Mouse (Mus musculus): ENCODE results near the gene a.

a gene

DNA sequence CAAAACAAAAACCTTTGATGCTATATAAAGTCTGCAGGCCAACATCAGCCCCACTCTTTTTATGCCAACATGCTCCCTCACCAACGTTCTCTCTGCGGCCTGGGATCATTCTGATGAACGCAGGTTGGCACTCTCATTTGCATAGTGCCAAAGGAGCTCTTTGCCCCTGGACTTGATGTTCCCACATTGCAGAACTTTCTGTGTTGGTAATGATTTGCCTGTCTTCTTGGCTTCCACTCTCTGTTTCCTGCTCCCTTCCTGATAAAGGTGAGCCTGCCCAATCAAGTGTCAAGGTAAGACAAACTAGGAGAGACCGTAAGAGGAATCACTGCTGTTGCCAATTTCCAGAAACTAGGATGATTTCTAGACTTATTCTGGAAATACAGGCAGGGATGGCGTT, 293.3 kb downstream of the a start:
- no peak for DNase-seq (ENCODE audit: extremely low spot score, low read depth, low spot score)

DNA sequence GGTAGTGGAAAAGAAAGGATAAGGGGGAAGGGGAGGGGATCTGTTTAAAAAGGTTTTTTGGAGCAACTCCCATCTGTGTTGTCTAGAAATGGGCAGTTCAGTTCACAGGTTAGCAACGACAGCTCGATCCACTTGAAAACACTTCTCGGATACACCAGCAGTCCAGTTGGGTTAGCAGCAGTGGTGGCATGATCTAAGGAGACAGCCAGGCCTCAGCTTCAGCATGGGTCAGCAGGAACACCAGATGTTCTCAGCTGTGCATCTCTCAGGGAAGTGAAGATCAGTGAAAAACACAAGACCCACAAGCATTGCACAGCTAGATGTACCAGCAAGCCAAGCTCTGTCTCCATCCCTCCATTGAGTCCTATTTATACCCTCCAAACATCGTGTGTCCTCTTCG, 295.1 kb downstream of the a start:
- DNase-seq (ENCODE audit: extremely low spot score, low read depth, low spot score), result no peak

DNA sequence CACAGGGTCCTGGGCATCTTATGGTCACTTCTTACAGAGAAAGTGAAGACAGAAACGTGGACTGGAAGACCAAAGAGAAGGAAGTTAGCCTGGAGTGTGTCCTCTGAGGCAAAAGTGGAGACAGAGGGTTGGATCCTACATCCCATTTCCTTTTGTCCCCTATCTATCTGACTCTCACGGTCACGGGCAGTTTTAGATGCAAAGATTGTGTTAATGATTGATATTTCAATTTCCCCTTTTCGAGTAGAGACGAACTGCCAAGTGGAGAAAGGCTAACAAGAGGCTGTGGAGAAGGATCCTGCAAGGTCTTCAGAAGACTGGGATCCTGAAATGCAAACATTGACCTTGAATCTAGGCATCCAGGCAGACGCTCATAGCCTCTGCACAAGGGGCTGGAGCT, 297.1 kb downstream of the a start:
- DNase-seq (ENCODE audit: extremely low spot score, low read depth, low spot score), result no peak

DNA sequence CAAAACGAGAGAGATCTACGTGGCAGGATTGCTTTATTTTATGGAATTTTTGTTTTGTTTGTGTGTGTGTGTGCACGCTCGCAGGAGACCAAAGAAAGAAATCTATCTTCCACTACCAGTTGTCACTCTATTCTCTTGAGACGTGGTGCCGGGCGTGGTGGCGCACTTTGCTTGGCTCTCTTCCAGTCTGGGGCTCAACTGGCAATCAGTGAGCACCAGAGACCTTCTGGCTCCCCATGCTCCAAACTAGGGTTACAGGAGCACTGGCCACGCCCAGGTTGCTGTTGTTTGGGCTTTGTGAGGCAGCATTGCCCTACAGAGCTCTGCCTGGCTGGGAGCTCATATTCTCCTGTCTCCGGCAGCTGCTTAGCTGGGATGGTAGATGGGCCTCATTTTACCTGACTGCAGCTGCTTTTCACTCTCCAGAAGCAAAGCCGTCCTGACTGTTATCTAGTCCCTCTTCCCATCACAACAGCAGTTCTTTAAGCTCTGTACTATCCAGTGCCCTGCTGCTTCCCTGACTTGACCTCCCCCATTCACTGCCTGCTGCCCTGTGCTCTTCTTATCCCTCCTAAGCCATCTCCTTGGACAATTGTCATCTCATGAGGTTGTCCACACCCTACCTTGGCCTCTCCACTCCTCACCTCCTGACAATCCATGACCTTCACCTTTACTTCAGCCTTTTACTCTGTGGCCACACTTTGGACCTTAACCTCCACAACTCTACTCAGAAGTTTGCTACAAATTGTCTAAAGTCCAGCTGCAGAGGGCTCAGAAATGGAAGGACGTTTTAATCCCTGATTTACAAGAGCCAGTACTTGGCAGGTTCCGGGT, 299.9 kb downstream of the a start:
- no peak for DNase-seq (ENCODE audit: extremely low spot score, low read depth, low spot score)

DNA sequence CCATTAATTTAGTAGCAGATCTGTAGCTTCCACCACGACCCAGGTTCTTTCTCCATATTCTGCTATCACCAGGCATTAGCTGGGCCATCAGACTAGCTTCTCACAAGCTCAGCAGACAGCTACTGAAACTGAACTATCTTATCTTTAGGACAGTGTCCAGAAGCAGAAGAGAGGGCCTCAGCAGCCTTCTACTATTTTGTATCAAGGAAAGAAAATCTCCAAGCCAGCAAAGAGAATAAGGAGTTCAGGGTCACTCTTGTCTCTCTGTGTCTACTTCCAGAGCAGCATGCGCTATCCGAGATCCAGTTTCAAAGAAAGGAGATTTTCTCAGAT, 300.5 kb downstream of the a start:
- no peak for DNase-seq (ENCODE audit: extremely low spot score, low read depth, low spot score)

DNA sequence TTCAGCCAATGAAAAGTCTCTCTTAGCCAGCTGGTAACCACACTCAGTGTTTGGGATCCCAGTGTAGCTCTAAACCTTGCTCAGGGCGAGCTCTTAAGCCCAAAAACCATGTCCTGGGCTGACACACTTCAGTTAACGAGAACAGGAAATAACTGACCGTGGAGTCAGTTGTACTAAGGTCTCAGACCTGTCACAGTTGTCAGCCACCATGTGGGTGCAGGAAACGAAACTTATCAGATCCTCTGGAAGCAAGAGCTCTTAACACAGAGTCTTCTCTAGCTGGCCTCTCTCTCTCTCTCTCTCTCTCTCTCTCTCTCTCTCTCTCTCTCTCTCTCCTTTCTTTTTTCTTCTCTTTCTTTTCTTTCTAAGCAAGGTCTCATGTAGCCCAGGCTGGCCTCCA, 302.2 kb downstream of the a start:
- DNase-seq (ENCODE audit: extremely low spot score, low read depth, low spot score), result no peak

DNA sequence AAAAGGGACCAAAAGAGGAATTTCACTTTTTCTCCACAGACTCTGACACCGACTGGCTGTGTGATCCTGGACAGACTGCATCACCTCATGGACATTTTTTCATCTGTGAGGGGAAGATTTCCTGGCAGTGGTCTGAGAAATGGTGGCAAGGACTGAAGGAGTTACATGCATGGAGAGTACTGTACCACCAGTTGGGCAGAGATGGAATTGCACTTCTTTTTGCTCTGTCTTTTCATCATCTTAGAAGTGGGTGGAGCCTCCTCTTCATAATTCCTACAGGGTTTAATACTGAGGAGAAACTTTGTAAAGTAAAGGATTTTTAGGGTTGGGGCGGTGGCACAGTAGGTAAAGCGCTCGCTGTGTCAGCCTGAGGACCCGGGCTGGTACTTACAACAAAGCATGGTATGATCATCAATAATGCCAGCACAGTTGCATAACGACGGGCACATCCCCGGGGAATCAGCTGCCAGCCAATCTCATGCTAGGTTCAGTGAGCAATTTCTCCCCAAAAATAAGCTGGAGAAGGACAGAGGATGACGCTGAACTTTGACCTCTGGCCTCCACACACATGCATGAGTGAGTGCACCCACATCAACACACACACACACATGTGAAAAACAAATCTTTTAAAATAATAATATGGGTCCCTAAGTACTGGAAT, 307.6 kb downstream of the a start:
- no peak for DNase-seq (ENCODE audit: extremely low spot score, low read depth, low spot score)

DNA sequence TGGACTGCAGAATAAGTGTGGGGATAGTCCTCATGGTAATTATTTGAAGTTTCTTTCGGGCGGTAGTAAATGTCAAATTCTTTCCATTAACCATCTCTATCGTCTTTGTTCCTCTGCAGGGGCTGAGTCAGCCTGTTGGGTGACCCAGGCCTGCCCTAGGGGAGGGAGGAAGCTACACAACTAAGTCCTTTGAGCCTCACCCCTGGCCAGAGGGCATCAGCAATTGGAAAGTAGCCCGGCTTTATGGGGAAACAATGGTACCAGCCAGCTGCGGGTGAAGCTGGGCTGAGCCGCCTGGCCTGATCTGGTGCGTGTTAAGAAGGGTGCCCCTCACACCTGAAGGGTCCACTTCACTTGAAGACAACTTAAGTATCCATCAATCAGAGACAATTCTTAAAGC, 308.2 kb downstream of the a start:
- no peak for DNase-seq (ENCODE audit: extremely low spot score, low read depth, low spot score)

DNA sequence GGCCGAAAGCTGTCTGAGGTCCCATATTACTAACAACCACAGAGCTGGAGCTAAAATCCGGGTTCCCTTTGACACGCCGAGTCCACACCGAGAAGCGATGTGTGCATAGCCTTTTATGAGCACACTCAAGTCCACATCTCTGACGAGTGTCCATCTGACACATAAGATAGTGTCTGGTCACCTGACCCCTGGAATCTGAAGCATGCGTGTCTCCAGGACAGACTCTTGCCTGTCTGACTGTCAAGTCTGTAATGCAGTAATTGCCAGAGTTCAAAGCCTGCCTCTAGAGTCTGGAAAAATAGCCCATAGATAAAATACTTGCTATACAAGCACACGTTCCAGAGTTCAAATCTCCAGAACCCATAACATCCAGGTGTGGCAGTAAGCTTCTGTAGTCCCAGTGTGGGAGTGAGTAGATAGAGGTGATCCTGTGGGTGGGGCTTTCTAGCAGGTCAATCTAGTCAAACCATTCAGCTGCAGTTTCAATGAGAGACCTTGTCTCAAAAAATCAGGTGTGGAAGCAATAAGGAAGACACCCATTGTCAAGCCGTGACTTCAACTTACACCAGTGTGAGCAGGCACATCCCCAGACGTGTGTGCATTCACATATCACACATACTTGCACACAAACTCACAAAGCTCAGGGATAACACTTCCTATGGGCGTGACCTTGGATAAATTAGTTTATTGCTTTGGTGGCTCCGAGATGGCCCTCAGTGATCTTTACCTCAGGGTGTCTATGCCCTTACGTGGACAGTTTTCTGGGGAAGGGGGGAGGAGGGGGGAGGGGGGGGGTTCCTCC, 309.0 kb downstream of the a start:
- no peak for DNase-seq (ENCODE audit: extremely low spot score, low read depth, low spot score)

Measured in hindlimb bud, embryonic 11.5 days (tissue).